Mouse (Mus musculus): ENCODE measurements around the gene Trak1. TPM values are rescaled to one million over a fixed set of nuclear protein-coding genes. Genes with fewer than 3 reads are reported as not detected.
A peak's percentile ranks its signal among the peaks of the same experiment; 100 is the strongest.

The Trak1 gene
- polyA plus RNA-seq, 1 experiment from 2014 or later: 16.2 TPM

- ATAC-seq (ENCODE audit: low FRiP score, low TSS enrichment): no peak
- Histone ChIP-seq H3K36me3 (ENCODE audit: insufficient read depth, low read length) (no peaks in the 10 kb centered on the region), H3K9ac (replicated peaks; ENCODE audit: low read length) (no peak overlapping the region), H3K27me3 (ENCODE audit: insufficient read depth, low read length) (no peaks in the 10 kb centered on the region), H3K4me2 (replicated peaks; ENCODE audit: low read depth, low read length) (no peak overlapping the region), H3K27ac (ENCODE audit: low read length) (no peak overlapping the region), H3K4me3 (ENCODE audit: low read length) (no peak overlapping the region), H3K4me1 (ENCODE audit: insufficient read depth, low read length) (peaks cover 31% of the 10 kb centered on the region), H3K9me3 (ENCODE audit: low read length) (no peaks in the 10 kb centered on the region)
- WGBS: 62% methylated on average over 7 of the region's 7 CpGs
These were observed 87.3 kb downstream of the Trak1 start for GRCm38 (mm10) chr9:121384620-121385019.

- H3K36me3 ChIP-seq (ENCODE audit: insufficient read depth, low read length): no peaks in the 10 kb centered on the region
- no peak overlapping the region for H3K27ac ChIP-seq (ENCODE audit: low read length)
- no peaks in the 10 kb centered on the region for H3K27me3 ChIP-seq (ENCODE audit: insufficient read depth, low read length)
- 43% methylated on average over 16 of the region's 16 CpGs for WGBS
- no peaks in the 10 kb centered on the region for H3K9me3 ChIP-seq (ENCODE audit: low read length)
- peak overlapping the region; percentile 19; the same call in 1 of the 2 replicates for H3K9ac ChIP-seq (replicated peaks; ENCODE audit: low read length)
- no peak overlapping the region for H3K4me3 ChIP-seq (ENCODE audit: low read length)
- H3K4me1 ChIP-seq (ENCODE audit: insufficient read depth, low read length): peaks cover 27% of the 10 kb centered on the region
- ATAC-seq (ENCODE audit: low FRiP score, low TSS enrichment): no peak
- no peak overlapping the region for H3K4me2 ChIP-seq (replicated peaks; ENCODE audit: low read depth, low read length)
These were observed 87.9 kb downstream of the Trak1 start for GRCm38 (mm10) chr9:121385091-121385748.

- Histone ChIP-seq H3K27ac (ENCODE audit: low read length) (no peak overlapping the region), H3K4me1 (ENCODE audit: insufficient read depth, low read length) (peaks cover 23% of the 10 kb centered on the region), H3K4me2 (replicated peaks; ENCODE audit: low read depth, low read length) (no peak overlapping the region), H3K36me3 (ENCODE audit: insufficient read depth, low read length) (no peaks in the 10 kb centered on the region), H3K27me3 (ENCODE audit: insufficient read depth, low read length) (no peaks in the 10 kb centered on the region), H3K9ac (replicated peaks; ENCODE audit: low read length) (peak overlapping the region; percentile 19; the same call in 1 of the 2 replicates), H3K9me3 (ENCODE audit: low read length) (no peaks in the 10 kb centered on the region), H3K4me3 (ENCODE audit: low read length) (no peak overlapping the region)
- no peak for ATAC-seq (ENCODE audit: low FRiP score, low TSS enrichment)
- WGBS: 78% methylated on average over 12 of the region's 12 CpGs
These were observed 88.5 kb downstream of the Trak1 start for GRCm38 (mm10) chr9:121385749-121386350.

GRCm38 (mm10) chr9:121387539-121388272 is 90.4 kb downstream of the Trak1 start:
- H3K4me2 ChIP-seq (replicated peaks; ENCODE audit: low read depth, low read length): no peak overlapping the region
- no peak overlapping the region for H3K27ac ChIP-seq (ENCODE audit: low read length)
- 77% methylated on average over 9 of the region's 9 CpGs for WGBS
- no peak overlapping the region for H3K4me3 ChIP-seq (ENCODE audit: low read length)
- H3K36me3 ChIP-seq (ENCODE audit: insufficient read depth, low read length): no peaks in the 10 kb centered on the region; the same call in 1 of the 2 replicates
- no peaks in the 10 kb centered on the region for H3K9me3 ChIP-seq (ENCODE audit: low read length)
- peaks cover 13% of the 10 kb centered on the region for H3K4me1 ChIP-seq (ENCODE audit: insufficient read depth, low read length)
- H3K9ac ChIP-seq (replicated peaks; ENCODE audit: low read length): no peak overlapping the region
- no peak for ATAC-seq (ENCODE audit: low FRiP score, low TSS enrichment)
- no peaks in the 10 kb centered on the region for H3K27me3 ChIP-seq (ENCODE audit: insufficient read depth, low read length)

- H3K9ac ChIP-seq (replicated peaks; ENCODE audit: low read length): no peak overlapping the region
- peaks cover 3% of the 10 kb centered on the region for H3K9me3 ChIP-seq (ENCODE audit: low read length)
- H3K27me3 ChIP-seq (ENCODE audit: insufficient read depth, low read length): no peaks in the 10 kb centered on the region
- H3K4me3 ChIP-seq (ENCODE audit: low read length): no peak overlapping the region
- no peak for ATAC-seq (ENCODE audit: low FRiP score, low TSS enrichment)
- H3K4me2 ChIP-seq (replicated peaks; ENCODE audit: low read depth, low read length): no peak overlapping the region
- H3K36me3 ChIP-seq (ENCODE audit: insufficient read depth, low read length): peaks cover 4% of the 10 kb centered on the region
- peaks cover 13% of the 10 kb centered on the region for H3K4me1 ChIP-seq (ENCODE audit: insufficient read depth, low read length)
- no peak overlapping the region for H3K27ac ChIP-seq (ENCODE audit: low read length)
- 77% methylated on average over 13 of the region's 13 CpGs for WGBS
These were observed 91.1 kb downstream of the Trak1 start for GRCm38 (mm10) chr9:121388273-121388931.

GRCm38 (mm10) chr9:121389258-121389657 is 92.0 kb downstream of the Trak1 start:
- Histone ChIP-seq H3K9me3 (ENCODE audit: low read length) (peaks cover 3% of the 10 kb centered on the region), H3K9ac (replicated peaks; ENCODE audit: low read length) (no peak overlapping the region), H3K4me2 (replicated peaks; ENCODE audit: low read depth, low read length) (no peak overlapping the region), H3K4me1 (ENCODE audit: insufficient read depth, low read length) (peaks cover 13% of the 10 kb centered on the region), H3K27me3 (ENCODE audit: insufficient read depth, low read length) (no peaks in the 10 kb centered on the region), H3K36me3 (ENCODE audit: insufficient read depth, low read length) (peaks cover 7% of the 10 kb centered on the region), H3K27ac (ENCODE audit: low read length) (no peak overlapping the region), H3K4me3 (ENCODE audit: low read length) (no peak overlapping the region)
- WGBS: 82% methylated on average over 10 of the region's 10 CpGs
- ATAC-seq (ENCODE audit: low FRiP score, low TSS enrichment): no peak

- H3K27ac ChIP-seq (ENCODE audit: low read length): no peak overlapping the region
- H3K9me3 ChIP-seq (ENCODE audit: low read length): peaks cover 3% of the 10 kb centered on the region
- peaks cover 11% of the 10 kb centered on the region for H3K36me3 ChIP-seq (ENCODE audit: insufficient read depth, low read length)
- peaks cover 13% of the 10 kb centered on the region for H3K4me1 ChIP-seq (ENCODE audit: insufficient read depth, low read length)
- H3K9ac ChIP-seq (replicated peaks; ENCODE audit: low read length): no peak overlapping the region
- H3K4me3 ChIP-seq (ENCODE audit: low read length): no peak overlapping the region
- WGBS: 92% methylated on average over 13 of the region's 13 CpGs
- no peak for ATAC-seq (ENCODE audit: low FRiP score, low TSS enrichment)
- H3K4me2 ChIP-seq (replicated peaks; ENCODE audit: low read depth, low read length): no peak overlapping the region
- H3K27me3 ChIP-seq (ENCODE audit: insufficient read depth, low read length): no peaks in the 10 kb centered on the region
These were observed 94.6 kb downstream of the Trak1 start for GRCm38 (mm10) chr9:121391898-121392297.

GRCm38 (mm10) chr9:121392427-121392826 is 95.1 kb downstream of the Trak1 start:
- no peak overlapping the region for H3K4me2 ChIP-seq (replicated peaks; ENCODE audit: low read depth, low read length)
- no peaks in the 10 kb centered on the region for H3K27me3 ChIP-seq (ENCODE audit: insufficient read depth, low read length)
- WGBS: 40% methylated on average over 5 of the region's 5 CpGs
- H3K9ac ChIP-seq (replicated peaks; ENCODE audit: low read length): no peak overlapping the region
- ATAC-seq (ENCODE audit: low FRiP score, low TSS enrichment): no peak
- peaks cover 3% of the 10 kb centered on the region for H3K9me3 ChIP-seq (ENCODE audit: low read length)
- peaks cover 11% of the 10 kb centered on the region for H3K36me3 ChIP-seq (ENCODE audit: insufficient read depth, low read length)
- H3K4me3 ChIP-seq (ENCODE audit: low read length): no peak overlapping the region
- H3K27ac ChIP-seq (ENCODE audit: low read length): no peak overlapping the region
- H3K4me1 ChIP-seq (ENCODE audit: insufficient read depth, low read length): peaks cover 14% of the 10 kb centered on the region

- Histone ChIP-seq H3K4me1 (ENCODE audit: insufficient read depth, low read length) (peaks cover 14% of the 10 kb centered on the region), H3K27ac (ENCODE audit: low read length) (no peak overlapping the region), H3K27me3 (ENCODE audit: insufficient read depth, low read length) (no peaks in the 10 kb centered on the region), H3K9me3 (ENCODE audit: low read length) (peaks cover 3% of the 10 kb centered on the region), H3K36me3 (ENCODE audit: insufficient read depth, low read length) (peaks cover 11% of the 10 kb centered on the region), H3K4me3 (ENCODE audit: low read length) (no peak overlapping the region), H3K4me2 (replicated peaks; ENCODE audit: low read depth, low read length) (no peak overlapping the region), H3K9ac (replicated peaks; ENCODE audit: low read length) (no peak overlapping the region)
- ATAC-seq (ENCODE audit: low FRiP score, low TSS enrichment): no peak
- WGBS: 95% methylated on average over 4 of the region's 4 CpGs
These were observed 95.8 kb downstream of the Trak1 start for GRCm38 (mm10) chr9:121393104-121393503.

Data from kidney, embryonic 16.5 days (tissue).